Mouse (Mus musculus): ENCODE measurements around the gene Rbm7. TPM values are rescaled to one million over a fixed set of nuclear protein-coding genes. Genes with fewer than 3 reads are reported as not detected.

The Rbm7 gene
- 11.3 and 13.1 TPM in 2 replicates for polyA plus RNA-seq (2012; rRNA removed)

GRCm38 (mm10) chr9:48494817-48495547, at the start of gene Rbm7, which contains the start of gene Gm5617:
Gene Rbm7, minus strand, starts transcription at chr9:48495299.
Gene Gm5617, plus strand, starts transcription at chr9:48495442.

DNA sequence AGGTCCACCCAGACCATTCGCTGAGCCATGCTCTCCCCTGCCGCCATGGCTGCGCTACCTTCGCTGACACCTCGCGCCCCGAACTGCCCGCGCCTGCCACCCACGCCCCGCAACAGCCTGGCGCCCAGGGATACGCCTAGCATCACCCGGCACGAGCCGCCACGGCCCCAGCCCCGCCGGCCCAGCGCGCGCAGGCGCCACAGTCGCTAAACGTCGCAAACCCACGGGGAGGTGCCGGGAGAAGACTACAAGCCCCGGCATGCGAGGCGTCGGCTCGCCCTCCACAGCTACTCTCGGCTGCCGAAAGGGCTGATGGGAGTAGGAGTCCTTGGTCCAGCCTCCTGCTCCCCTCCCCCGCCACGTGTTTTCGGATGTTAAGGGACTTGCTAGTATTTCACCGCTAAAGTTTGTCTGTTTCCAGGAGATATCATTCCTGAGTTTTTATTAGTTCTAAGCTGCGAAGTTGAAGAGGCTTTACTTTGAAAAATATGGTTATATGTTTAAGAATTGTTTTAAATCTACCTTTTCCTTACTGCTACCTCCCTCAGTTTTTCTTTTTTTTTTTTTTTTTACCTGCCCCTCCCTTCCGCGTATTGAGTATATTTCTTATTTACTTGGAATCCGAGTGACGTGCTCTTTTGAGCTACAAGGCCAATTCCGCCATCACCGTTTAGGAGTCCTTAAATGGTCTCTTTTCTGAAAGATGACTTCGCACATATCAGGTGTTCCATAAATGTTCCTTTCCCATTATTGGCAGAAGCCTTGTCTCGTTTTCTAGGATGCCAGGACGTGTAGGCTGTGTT, 14.5 kb downstream of the Rbm7 start, which contains the start of gene Rexo2:
Gene Rexo2 (minus strand): TSS at position 213 of the 803 bp plus-strand sequence.

Other genes with a start within 250 kb of the Rbm7 start
- gene Nxpe2, start 141.8 kb downstream of the Rbm7 start, polyA plus RNA-seq (2012; rRNA removed) = 44.9 and 51.6 TPM in 2 replicates
- 67.1 and 77.5 TPM in 2 replicates for gene Rexo2, start 14.7 kb downstream of the Rbm7 start, polyA plus RNA-seq (2012; rRNA removed)
- gene Gm5617, start 143 bp upstream of the Rbm7 start, polyA plus RNA-seq (2012; rRNA removed) = 71.4 and 83.0 TPM in 2 replicates
- gene Nnmt, start 109.9 kb upstream of the Rbm7 start, polyA plus RNA-seq (2012; rRNA removed) = 2.9 and 3.6 TPM in 2 replicates

All from colon, adult 2 months (tissue).